Mouse (Mus musculus): ENCODE results near the gene Pde11a. TPM values are rescaled to one million over a fixed set of nuclear protein-coding genes. Genes with fewer than 3 reads are reported as not detected.
A peak's percentile ranks its signal among the peaks of the same experiment; 100 is the strongest.

The Pde11a gene
- polyA plus RNA-seq, 1 experiment from 2014 or later, result 0.16 TPM

DNA sequence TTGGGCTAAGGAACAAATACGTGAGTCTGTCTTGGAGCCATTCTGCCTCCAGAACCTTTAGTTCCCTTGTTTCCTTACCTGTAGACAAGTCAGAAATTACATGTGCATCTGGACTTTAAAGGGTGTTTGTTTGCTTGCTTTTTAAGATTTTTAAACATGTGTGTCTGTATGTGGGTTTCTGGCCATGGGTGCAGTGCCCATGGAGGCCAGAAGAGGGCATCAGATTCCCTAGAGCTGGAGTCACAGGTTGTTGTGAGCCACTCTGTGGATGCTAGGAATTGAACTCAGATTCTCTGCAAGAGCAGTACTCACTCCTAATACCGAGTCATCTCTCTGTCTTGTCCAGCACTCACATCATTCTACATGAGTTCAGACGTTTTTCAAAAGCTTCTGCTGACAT is 53.4 kb downstream of the Pde11a start:
- Histone ChIP-seq H3K9me3 (no peaks in the 10 kb centered on the region), H3K36me3 (replicated peaks) (no peaks in the 10 kb centered on the region), H3K27ac (no peak overlapping the region), H3K27me3 (ENCODE audit: poor library complexity, severe bottlenecking) (no peaks in the 10 kb centered on the region), H3K4me1 (no peaks in the 10 kb centered on the region), H3K4me3 (no peak overlapping the region)
- WGBS, result 86% methylated on average over 3 of the region's 3 CpGs
- DNase-seq (ENCODE audit: extremely low spot score, low spot score), result no peak

DNA sequence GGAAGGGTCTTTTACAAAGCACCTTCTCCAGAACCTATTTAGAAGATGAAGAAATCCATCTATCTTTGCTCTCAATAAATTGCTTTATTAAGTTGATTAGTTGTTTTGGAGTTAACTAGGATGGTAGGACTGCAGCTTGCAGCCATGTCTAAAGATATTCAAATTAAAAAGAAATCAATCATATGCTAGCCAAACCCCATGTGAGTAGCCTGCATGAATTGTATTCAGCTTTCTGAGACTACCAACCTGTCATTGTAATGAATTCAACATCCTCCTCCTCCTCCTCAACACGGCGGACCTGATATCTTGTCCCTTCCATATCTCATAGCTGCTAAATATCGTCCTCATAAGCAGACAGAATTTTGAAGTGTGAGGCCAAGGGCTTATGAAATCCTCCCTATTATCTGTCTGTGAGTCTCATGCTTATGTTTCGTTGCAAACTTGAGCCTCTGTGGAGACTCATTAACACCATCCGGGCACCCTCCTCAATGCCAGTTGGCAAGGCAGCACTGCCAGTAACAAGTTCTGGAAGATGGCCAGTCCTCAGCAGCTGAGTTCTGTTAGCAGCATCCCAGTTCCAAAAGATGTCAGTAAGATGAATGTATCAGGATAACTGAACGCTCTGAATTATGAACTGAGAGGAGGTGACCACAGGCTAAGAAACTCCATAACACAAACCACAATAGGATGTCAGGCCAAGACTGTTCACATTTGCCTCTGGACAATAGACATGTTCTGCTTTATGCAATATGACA is 55.0 kb downstream of the Pde11a start:
- no peaks in the 10 kb centered on the region for H3K4me1 ChIP-seq
- WGBS, result 91% methylated on average over 6 of the region's 6 CpGs
- no peaks in the 10 kb centered on the region for H3K9me3 ChIP-seq
- no peak overlapping the region for H3K4me3 ChIP-seq
- no peak overlapping the region for H3K27ac ChIP-seq
- no peak for DNase-seq (ENCODE audit: extremely low spot score, low spot score)
- H3K36me3 ChIP-seq (replicated peaks), result no peaks in the 10 kb centered on the region
- H3K27me3 ChIP-seq (ENCODE audit: poor library complexity, severe bottlenecking), result no peaks in the 10 kb centered on the region

DNA sequence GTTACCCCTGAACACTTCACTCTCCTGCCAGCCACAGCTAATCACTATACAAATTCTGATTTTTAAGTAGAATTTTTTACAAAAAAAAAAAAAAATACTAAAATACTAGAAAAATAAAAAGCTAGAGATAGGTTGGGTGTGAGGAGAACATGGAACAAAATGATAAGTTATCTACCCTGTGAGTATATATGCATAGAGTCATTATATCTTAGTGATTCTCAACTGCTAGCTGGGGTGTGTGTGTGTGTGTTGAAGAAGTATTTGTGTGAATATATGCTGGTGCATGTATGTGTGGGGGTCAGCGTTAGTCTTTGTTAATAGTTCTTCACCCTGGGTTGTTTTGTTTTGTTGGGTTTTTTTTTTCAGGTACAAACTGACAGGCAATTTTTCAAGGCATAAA is 69.1 kb downstream of the Pde11a start:
- Histone ChIP-seq H3K36me3 (replicated peaks) (no peaks in the 10 kb centered on the region), H3K27ac (no peak overlapping the region), H3K9me3 (no peaks in the 10 kb centered on the region), H3K27me3 (ENCODE audit: poor library complexity, severe bottlenecking) (no peaks in the 10 kb centered on the region), H3K4me3 (no peak overlapping the region), H3K4me1 (no peaks in the 10 kb centered on the region)
- DNase-seq (ENCODE audit: extremely low spot score, low spot score), result no peak
- 88% methylated on average over 1 of the region's 1 CpGs for WGBS

DNA sequence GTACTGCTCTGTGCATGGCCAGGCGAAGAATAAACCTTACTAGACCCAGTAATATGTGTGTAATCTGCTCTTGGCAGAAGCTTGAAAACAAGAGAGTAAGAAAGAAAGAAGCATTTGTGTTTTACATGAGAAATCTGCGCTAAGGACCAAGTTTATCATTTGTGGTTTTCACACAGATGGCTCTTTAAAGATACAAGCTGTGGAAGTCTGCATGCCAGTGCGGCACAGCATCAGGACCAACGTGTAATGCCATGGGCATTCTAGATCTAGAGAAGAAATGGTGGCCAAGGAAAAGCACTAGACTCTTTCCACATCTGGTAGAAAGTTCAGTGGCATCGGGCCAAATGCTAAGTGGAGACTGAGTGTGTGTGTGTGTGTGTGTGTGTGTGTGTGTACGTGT is 71.2 kb downstream of the Pde11a start:
- no peak for DNase-seq (ENCODE audit: extremely low spot score, low spot score)

DNA sequence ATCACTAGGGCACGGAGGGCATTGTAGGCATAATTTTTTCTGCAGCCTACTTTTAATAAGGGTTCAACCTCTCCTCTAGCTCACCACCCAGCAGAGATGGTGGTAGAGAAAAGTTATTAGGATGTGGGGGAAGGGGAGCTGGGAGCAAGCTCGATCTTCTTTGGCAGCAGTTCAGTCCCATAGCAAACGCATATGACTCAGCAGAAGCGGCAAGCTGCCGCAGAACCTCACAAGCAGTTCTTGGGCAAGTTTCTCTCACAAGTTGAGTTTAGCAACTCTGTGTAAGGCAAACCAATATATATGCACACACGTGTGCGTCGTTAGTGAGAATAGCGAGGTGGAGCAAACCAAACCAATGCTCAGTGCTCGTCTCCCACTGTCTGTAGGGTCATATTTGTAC is 72.0 kb downstream of the Pde11a start:
- Histone ChIP-seq H3K4me3 (no peak overlapping the region), H3K9me3 (no peaks in the 10 kb centered on the region), H3K4me1 (no peaks in the 10 kb centered on the region), H3K27ac (no peak overlapping the region), H3K27me3 (ENCODE audit: poor library complexity, severe bottlenecking) (no peaks in the 10 kb centered on the region), H3K36me3 (replicated peaks) (no peaks in the 10 kb centered on the region)
- no peak for DNase-seq (ENCODE audit: extremely low spot score, low spot score)
- WGBS, result 92% methylated on average over 10 of the region's 10 CpGs

More for the DNA sequence above, 71.2 kb downstream of the Pde11a start:
- Histone ChIP-seq H3K27me3 (ENCODE audit: poor library complexity, severe bottlenecking) (no peaks in the 10 kb centered on the region), H3K4me1 (no peaks in the 10 kb centered on the region), H3K27ac (no peak overlapping the region), H3K4me3 (no peak overlapping the region), H3K36me3 (replicated peaks) (no peaks in the 10 kb centered on the region), H3K9me3 (no peaks in the 10 kb centered on the region)
- 95% methylated on average over 6 of the region's 6 CpGs for WGBS

DNA sequence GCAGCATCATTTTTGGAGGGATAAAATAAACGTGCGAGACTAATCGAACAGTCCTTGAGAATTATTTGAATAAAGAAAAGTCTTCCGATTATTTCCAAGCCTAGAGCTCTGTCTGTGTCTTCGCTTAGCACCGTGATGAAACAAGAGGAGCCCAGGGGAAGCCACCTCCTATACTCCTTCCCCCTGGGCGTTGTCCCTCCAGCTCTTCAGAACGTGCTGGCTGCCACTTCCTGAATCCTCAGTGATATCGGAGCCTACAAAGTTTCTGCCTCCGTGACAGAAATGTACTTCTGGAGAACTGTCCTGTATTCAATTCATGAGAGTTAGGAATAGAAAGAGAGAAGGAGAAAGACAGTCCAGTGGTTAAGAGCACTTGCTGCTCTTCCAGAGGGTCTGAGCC is 74.3 kb downstream of the Pde11a start:
- no peaks in the 10 kb centered on the region for H3K4me1 ChIP-seq
- H3K9me3 ChIP-seq, result no peaks in the 10 kb centered on the region
- no peak overlapping the region for H3K4me3 ChIP-seq
- DNase-seq (ENCODE audit: extremely low spot score, low spot score), result no peak
- no peak overlapping the region for H3K27ac ChIP-seq
- 80% methylated on average over 10 of the region's 10 CpGs for WGBS
- H3K27me3 ChIP-seq (ENCODE audit: poor library complexity, severe bottlenecking), result no peaks in the 10 kb centered on the region
- no peaks in the 10 kb centered on the region for H3K36me3 ChIP-seq (replicated peaks)

DNA sequence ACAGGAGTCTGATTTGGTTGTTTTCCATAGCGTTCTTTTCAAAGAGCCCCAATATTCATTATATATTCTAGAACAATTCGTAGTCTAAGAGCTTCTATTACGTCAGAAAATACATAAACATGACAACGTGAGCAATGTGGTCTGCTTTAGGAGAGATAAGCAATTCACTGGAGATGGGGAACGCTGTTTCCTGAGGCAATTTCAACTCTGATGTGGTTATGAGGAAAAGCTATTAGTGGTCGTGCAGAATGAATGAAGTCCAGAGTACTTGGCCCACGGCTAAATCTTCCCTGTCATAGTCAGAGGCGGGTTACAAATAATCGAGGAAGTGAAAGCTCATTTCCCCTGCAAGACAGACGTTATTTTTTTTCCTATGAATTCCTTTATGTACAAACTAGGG is 75.9 kb downstream of the Pde11a start:
- no peaks in the 10 kb centered on the region for H3K36me3 ChIP-seq (replicated peaks)
- no peak for DNase-seq (ENCODE audit: extremely low spot score, low spot score)
- no peaks in the 10 kb centered on the region for H3K27me3 ChIP-seq (ENCODE audit: poor library complexity, severe bottlenecking)
- H3K4me1 ChIP-seq, result no peaks in the 10 kb centered on the region
- no peak overlapping the region for H3K4me3 ChIP-seq
- 90% methylated on average over 10 of the region's 10 CpGs for WGBS
- H3K9me3 ChIP-seq, result no peaks in the 10 kb centered on the region
- no peak overlapping the region for H3K27ac ChIP-seq

DNA sequence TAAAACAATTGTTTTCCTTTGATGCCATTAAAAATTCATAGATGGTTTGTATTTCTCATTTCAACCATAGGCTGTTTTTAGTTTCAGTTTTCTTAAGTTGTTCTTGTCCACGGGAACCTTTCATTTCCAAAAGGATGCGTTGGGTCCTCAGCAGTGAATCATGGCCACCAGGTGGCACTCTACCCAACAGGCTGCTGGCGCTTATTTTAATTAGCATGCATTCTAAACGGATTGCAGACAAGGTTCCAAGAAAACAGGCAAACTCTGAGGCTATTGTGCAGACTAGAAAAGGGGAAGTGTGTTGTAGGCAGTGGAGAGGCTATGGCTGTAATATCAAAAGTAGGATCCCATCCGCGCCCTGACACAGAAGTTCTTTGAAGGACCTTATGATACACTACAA is 83.7 kb downstream of the Pde11a start:
- Histone ChIP-seq H3K4me3 (no peak overlapping the region), H3K36me3 (replicated peaks) (no peaks in the 10 kb centered on the region), H3K4me1 (no peaks in the 10 kb centered on the region), H3K27me3 (ENCODE audit: poor library complexity, severe bottlenecking) (no peaks in the 10 kb centered on the region), H3K27ac (no peak overlapping the region), H3K9me3 (no peaks in the 10 kb centered on the region)
- WGBS, result 43% methylated on average over 6 of the region's 6 CpGs
- DNase-seq (ENCODE audit: extremely low spot score, low spot score), result peak; percentile 30

DNA sequence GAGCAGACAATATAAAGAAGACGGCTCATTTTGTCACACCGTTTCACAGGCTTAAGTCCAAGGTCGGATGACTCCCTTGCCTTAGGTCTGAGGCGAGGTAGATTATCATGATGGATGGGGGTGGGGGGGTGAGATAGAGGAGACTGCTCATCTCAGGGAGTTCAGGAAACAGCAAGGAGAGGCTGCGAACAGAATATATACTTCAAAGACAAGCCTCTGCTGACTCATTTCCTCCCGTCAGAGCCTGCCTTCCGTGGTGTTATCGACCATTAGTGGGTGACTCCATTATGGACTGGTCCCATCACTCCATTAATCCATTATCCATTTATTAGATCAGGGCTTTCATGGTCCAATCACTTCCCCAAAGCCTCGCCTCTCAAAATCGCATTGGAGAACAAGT is 87.2 kb downstream of the Pde11a start:
- Histone ChIP-seq H3K9me3 (no peaks in the 10 kb centered on the region), H3K27ac (no peak overlapping the region), H3K4me3 (no peak overlapping the region), H3K27me3 (ENCODE audit: poor library complexity, severe bottlenecking) (no peaks in the 10 kb centered on the region), H3K36me3 (replicated peaks) (no peaks in the 10 kb centered on the region), H3K4me1 (no peaks in the 10 kb centered on the region)
- no peak for DNase-seq (ENCODE audit: extremely low spot score, low spot score)
- WGBS, result 93% methylated on average over 10 of the region's 10 CpGs

DNA sequence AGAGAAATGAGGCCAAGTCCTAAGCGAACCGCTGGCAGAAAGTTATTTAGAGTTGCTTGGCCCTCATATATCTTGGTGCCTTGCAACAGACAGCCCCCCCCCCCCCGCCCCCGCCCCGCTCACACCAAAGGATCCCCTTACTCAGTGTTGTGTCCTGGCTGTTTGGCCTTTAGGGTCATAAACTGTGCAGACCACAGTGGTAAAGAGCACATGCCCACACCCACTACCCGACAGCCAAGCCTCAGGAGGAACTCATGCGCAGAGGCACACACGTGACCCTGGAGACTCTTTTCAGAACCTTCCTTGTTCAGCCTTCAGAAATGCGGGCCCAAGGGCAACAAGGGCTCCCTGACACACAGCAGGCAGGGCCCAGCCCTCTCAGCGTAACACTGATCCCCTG is 90.3 kb downstream of the Pde11a start:
- WGBS, result 82% methylated on average over 10 of the region's 10 CpGs
- Histone ChIP-seq H3K9me3 (no peaks in the 10 kb centered on the region), H3K27me3 (ENCODE audit: poor library complexity, severe bottlenecking) (no peaks in the 10 kb centered on the region), H3K36me3 (replicated peaks) (no peaks in the 10 kb centered on the region), H3K4me3 (no peak overlapping the region), H3K4me1 (no peaks in the 10 kb centered on the region), H3K27ac (no peak overlapping the region)
- no peak for DNase-seq (ENCODE audit: extremely low spot score, low spot score)

DNA sequence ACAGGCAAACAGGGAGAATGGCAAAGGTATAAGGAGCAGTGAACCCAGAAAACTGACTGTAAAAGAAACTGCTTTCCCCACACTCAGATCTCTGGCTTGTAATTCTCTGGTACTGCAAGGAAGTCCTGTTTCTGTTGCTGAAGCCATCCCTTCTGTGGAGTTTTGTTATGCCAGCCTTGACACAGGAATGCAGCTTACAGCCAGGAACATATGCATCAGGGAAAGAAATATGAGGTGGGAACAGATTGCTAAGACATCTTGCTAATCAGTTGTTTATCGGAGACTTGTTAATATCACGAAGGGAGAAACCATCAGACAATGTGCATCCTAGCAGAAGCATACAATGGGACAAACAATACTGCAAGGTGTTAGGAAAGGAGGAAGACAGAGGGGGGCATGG is 99.4 kb downstream of the Pde11a start:
- no peaks in the 10 kb centered on the region for H3K4me1 ChIP-seq
- WGBS, result 86% methylated on average over 2 of the region's 2 CpGs
- no peak for DNase-seq (ENCODE audit: extremely low spot score, low spot score)

DNA sequence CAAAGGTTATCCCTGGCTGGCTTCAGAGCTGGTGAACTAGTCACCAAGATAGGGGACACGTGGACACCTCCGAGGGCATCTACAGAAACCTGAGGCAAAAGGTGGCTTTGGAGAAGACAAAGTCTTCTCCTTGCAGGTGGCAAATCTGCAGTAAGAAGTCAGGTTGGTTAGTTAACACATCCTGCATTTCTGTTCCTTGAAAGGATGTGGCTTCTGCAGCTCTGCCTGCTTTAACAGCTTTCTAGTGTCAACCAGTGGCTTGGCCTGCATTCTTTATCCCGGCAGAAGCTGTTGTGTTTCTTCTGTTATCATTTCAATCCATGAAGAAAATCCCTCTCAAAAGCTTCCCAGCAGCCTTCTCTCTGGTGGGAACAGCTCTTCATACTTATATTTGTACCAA is 100.1 kb downstream of the Pde11a start:
- Histone ChIP-seq H3K4me3 (no peak overlapping the region), H3K27me3 (ENCODE audit: poor library complexity, severe bottlenecking) (no peaks in the 10 kb centered on the region), H3K4me1 (no peaks in the 10 kb centered on the region), H3K9me3 (no peaks in the 10 kb centered on the region), H3K36me3 (replicated peaks) (no peaks in the 10 kb centered on the region), H3K27ac (no peak overlapping the region)
- DNase-seq (ENCODE audit: extremely low spot score, low spot score), result no peak
- WGBS, result 87% methylated on average over 3 of the region's 3 CpGs

More for the DNA sequence above, 99.4 kb downstream of the Pde11a start:
- Histone ChIP-seq H3K36me3 (replicated peaks) (no peaks in the 10 kb centered on the region), H3K4me3 (no peak overlapping the region), H3K9me3 (no peaks in the 10 kb centered on the region), H3K27me3 (ENCODE audit: poor library complexity, severe bottlenecking) (no peaks in the 10 kb centered on the region), H3K27ac (no peak overlapping the region)

DNA sequence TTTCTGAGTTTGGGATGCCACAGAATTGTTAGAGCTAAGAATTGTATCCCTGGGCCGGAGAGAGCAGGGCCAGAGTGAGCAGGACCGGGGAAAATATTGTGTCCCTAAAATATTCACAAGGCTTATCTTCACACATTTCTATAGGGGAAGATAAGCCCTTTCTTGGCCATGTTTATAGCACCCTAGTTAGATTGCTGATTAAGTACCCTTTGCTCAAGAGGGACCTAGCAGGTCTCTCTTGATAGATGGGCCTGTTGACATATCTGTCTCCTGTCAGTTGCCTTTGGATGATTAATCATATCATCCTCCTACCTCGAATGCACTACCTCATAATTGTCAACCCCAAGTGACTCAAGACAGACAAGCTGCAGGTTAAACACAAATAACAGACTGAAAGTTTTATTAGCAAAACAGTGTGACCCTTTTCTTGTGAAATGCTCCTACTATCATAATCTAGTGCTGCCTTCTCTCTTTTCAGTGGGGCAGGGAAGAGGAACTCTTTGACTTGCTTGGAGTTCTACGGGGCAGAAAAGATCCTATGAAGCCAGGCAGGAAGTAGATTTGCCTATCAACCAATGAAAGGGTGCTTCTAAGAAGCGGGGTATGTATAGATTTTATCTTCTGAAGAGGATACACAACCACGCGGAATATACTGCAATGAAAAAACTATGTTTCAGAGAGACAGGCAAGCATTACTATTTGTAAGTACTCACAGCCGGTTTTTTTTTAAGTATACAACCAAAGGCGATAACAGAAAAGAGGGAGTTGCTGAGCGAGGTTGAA is 100.7 kb downstream of the Pde11a start:
- H3K27me3 ChIP-seq (ENCODE audit: poor library complexity, severe bottlenecking), result no peaks in the 10 kb centered on the region
- H3K27ac ChIP-seq, result no peak overlapping the region
- no peaks in the 10 kb centered on the region for H3K4me1 ChIP-seq
- no peak for DNase-seq (ENCODE audit: extremely low spot score, low spot score)
- H3K36me3 ChIP-seq (replicated peaks), result no peaks in the 10 kb centered on the region
- 92% methylated on average over 10 of the region's 10 CpGs for WGBS
- H3K4me3 ChIP-seq, result no peak overlapping the region
- H3K9me3 ChIP-seq, result no peaks in the 10 kb centered on the region
